Mouse (Mus musculus): ENCODE measurements around the gene Zfp207. TPM values are rescaled to one million over a fixed set of nuclear protein-coding genes. Genes with fewer than 3 reads are reported as not detected.
"Not testable (repeated sequence)": the region's sequence is repeated elsewhere in the genome, so short reads cannot be mapped to it uniquely, and the experiment has no call there.

Gene Zfp207
- polyA plus RNA-seq, 1 experiment from 2014 or later = 110 TPM

DNA sequence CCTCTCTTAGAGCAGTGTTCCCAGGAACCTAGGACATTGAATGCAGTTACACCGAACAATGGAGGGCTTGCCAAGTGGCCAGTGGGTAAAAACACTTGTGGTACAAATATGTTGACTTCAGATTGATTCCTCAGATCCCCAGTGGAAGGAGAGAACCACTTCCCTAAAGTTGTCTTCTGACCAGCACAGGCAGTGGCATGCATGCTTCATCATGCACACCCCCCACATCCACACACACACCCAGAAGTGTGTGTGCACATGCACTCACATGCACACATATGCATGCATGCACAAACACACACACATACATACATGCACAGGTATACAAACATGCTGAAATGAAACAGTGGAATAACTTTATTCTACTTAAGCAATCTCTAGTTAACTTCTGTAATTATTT is 36.7 kb downstream of the Zfp207 start:
- no peaks in the 10 kb centered on the region for H3K4me1 ChIP-seq (replicated peaks; ENCODE audit: control insufficient read depth, insufficient read depth)

DNA sequence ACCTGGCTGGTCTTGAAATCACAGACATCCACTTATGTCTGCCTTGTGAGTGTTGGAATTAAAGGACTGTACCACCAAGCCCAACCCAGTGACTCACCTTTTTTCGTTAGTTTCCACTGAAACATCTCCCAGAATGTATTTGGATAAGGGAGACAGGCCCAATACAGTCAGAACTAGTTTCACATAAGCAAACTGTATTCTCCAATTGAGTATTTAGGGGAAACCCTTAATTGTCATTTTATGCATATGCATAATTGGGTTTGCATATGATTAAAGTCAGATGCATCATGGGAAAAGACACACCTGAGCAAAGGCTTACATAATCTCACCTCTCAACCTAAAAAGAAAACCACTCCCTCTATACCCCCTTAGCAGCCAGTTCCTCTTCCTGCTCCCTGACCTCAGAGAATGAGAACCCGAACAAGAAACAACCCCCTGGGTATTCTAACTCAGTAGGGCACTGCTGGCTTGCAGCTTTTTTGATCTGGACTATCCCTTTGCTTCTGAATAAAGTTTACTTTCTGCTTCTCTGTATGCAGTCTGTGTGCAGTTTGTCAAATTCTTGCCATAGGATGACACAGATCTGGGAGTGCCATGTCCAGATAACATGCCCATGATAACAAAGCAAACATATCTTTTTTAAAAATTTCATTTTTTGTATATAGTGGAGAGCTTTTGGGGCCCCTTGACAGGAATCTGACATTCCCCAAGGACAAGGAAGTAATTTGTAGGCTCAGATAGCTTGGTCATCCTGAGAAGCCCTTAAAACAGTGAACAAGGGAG is 37.3 kb downstream of the Zfp207 start:
- DNase-seq (ENCODE audit: low spot score) (no peak), ATAC-seq (ENCODE audit: low FRiP score, low TSS enrichment) (no peak)
- H3K27me3 ChIP-seq (ENCODE audit: control insufficient read depth, insufficient read depth, low read length) = no peaks in the 10 kb centered on the region

More for the DNA sequence above, 36.7 kb downstream of the Zfp207 start:
- TF ChIP-seq EP300 (optimal IDR thresholded peaks at IDR 0.05) = no peak
- TF ChIP-seq CTCF (IDR thresholded peaks at IDR 0.05; ENCODE audit: low read depth) = no peak
- WGBS = 83% methylated on average over 1 of the region's 1 CpGs
- no peaks in the 10 kb centered on the region for H3K36me3 ChIP-seq (ENCODE audit: control insufficient read depth, insufficient read depth, low read length)
- H3K27me3 ChIP-seq (ENCODE audit: control insufficient read depth, insufficient read depth, low read length) = no peaks in the 10 kb centered on the region
- ATAC-seq (ENCODE audit: low FRiP score, low TSS enrichment) = no peak
- H3K4me2 ChIP-seq (replicated peaks; ENCODE audit: low read depth) = no peak overlapping the region
- no peak overlapping the region for H3K27ac ChIP-seq (replicated peaks)
- no peak overlapping the region for H3K9ac ChIP-seq (ENCODE audit: low read length)
- no peak for DNase-seq (ENCODE audit: low spot score)
- no peaks in the 10 kb centered on the region for H3K9me3 ChIP-seq (ENCODE audit: control insufficient read depth, low read length)
- no peak overlapping the region for H3K4me3 ChIP-seq (ENCODE audit: low read depth, low read length)

DNA sequence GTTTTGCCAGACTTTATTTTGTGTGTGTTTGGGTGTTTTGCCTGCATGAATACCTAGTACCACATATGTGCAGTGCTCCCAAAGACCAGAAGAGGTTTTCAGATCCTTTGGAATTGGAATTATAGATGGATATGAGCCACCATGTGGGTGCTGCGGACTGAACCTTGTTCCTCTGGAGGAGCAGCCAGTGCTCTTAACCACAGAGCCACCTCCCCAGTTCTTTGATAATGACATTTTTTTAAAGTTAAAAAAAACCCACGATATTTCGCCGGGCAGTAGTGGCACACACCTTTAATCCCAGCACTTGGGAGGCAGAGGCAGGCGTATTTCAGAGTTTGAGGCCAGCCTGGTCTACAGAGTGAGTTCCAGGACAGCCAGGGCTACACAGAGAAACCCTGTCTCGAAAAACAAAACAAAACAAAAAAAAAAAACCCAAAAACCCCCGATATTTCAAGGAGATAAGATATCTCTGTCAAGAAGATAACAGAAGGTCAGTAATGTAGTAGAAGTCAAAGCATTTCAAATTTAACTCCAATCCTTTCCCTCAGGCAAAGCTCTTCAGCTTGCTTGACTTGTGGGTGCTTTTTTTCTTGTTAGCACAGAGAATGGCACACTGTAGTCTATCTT is 38.5 kb downstream of the Zfp207 start:
- no peaks in the 10 kb centered on the region for H3K27me3 ChIP-seq (ENCODE audit: control insufficient read depth, insufficient read depth, low read length)
- DNase-seq (ENCODE audit: low spot score) (no peak), ATAC-seq (ENCODE audit: low FRiP score, low TSS enrichment) (no peak)
- no peak overlapping the region for H3K27ac ChIP-seq (replicated peaks)
- TF ChIP-seq CTCF (IDR thresholded peaks at IDR 0.05; ENCODE audit: low read depth) = no peak
- TF ChIP-seq EP300 (optimal IDR thresholded peaks at IDR 0.05) = no peak
- H3K4me2 ChIP-seq (replicated peaks; ENCODE audit: low read depth) = no peak overlapping the region
- H3K4me3 ChIP-seq (ENCODE audit: low read depth, low read length) = no peak overlapping the region
- H3K9me3 ChIP-seq (ENCODE audit: control insufficient read depth, low read length) = no peaks in the 10 kb centered on the region
- H3K9ac ChIP-seq (ENCODE audit: low read length) = no peak overlapping the region
- 79% methylated on average over 7 of the region's 7 CpGs for whole genome bisulfite sequencing
- no peaks in the 10 kb centered on the region for H3K4me1 ChIP-seq (replicated peaks; ENCODE audit: control insufficient read depth, insufficient read depth)
- no peaks in the 10 kb centered on the region for H3K36me3 ChIP-seq (ENCODE audit: control insufficient read depth, insufficient read depth, low read length)

More for the DNA sequence above, 37.3 kb downstream of the Zfp207 start:
- TF ChIP-seq EP300 (optimal IDR thresholded peaks at IDR 0.05) = no peak
- no peak for TF ChIP-seq CTCF (IDR thresholded peaks at IDR 0.05; ENCODE audit: low read depth)
- Histone ChIP-seq H3K4me2 (replicated peaks; ENCODE audit: low read depth) (no peak overlapping the region), H3K9me3 (ENCODE audit: control insufficient read depth, low read length) (no peaks in the 10 kb centered on the region), H3K4me3 (ENCODE audit: low read depth, low read length) (no peak overlapping the region), H3K27ac (replicated peaks) (no peak overlapping the region), H3K4me1 (replicated peaks; ENCODE audit: control insufficient read depth, insufficient read depth) (no peaks in the 10 kb centered on the region), H3K36me3 (ENCODE audit: control insufficient read depth, insufficient read depth, low read length) (no peaks in the 10 kb centered on the region), H3K9ac (ENCODE audit: low read length) (no peak overlapping the region)
- 40% methylated on average over 2 of the region's 2 CpGs for WGBS

DNA sequence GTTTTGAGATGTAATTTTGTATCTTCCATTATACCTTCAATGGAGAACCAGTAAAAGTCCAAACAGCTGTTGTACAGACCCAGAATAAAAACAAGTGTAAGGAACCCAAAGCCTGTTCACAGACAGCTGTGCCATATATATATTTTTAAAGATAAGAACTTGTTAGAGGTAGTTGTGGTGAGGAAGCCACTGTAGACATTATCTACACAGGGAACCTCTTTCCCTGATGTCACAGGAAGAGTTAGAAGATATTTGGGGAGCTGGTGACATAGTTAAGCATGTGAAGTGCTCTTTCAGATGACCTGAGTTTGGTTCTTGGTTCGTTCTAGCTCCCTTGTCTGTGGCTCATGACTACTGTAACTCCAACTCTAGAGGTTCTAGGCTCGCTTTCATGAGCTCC is 41.6 kb downstream of the Zfp207 start:
- no peaks in the 10 kb centered on the region for H3K36me3 ChIP-seq (ENCODE audit: control insufficient read depth, insufficient read depth, low read length)
- 76% methylated on average over 2 of the region's 2 CpGs for WGBS
- H3K9me3 ChIP-seq (ENCODE audit: control insufficient read depth, low read length) = no peaks in the 10 kb centered on the region
- no peak for ATAC-seq (ENCODE audit: low FRiP score, low TSS enrichment)
- H3K4me1 ChIP-seq (replicated peaks; ENCODE audit: control insufficient read depth, insufficient read depth) = no peaks in the 10 kb centered on the region
- TF ChIP-seq CTCF (IDR thresholded peaks at IDR 0.05; ENCODE audit: low read depth) (no peak), EP300 (optimal IDR thresholded peaks at IDR 0.05) (no peak)
- no peak overlapping the region for H3K9ac ChIP-seq (ENCODE audit: low read length)
- H3K27me3 ChIP-seq (ENCODE audit: control insufficient read depth, insufficient read depth, low read length) = no peaks in the 10 kb centered on the region
- no peak overlapping the region for H3K4me3 ChIP-seq (ENCODE audit: low read depth, low read length)
- no peak overlapping the region for H3K4me2 ChIP-seq (replicated peaks; ENCODE audit: low read depth)
- no peak overlapping the region for H3K27ac ChIP-seq (replicated peaks)
- no peak for DNase-seq (ENCODE audit: low spot score)

DNA sequence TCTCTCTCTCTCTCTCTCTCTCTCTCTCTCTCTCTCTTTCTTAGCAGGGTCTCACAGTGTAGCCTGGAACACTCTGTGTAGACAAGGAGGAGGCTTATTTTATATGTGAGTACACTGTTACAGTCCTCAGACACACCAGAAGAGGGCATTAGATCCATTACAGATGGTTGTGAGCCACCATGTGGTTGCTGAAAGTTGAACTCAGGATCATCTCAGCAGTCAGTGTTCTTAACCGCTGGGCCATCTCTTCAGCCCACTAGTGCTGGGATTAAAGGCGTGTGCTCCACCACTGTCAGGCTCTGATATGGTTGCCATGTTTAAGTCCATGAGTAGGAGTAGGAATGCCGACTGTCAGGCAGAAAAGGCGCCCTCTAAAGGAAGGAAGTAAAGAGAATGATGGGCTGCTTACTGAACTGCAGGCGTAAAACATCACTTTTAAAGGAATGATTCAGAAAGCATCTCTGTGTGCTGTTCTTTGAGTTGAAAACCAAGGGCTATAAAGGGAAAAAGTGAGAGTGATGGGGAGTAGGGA is 42.2 kb downstream of the Zfp207 start:
- DNase-seq (ENCODE audit: low spot score) = no peak
- no peaks in the 10 kb centered on the region for H3K27me3 ChIP-seq (ENCODE audit: control insufficient read depth, insufficient read depth, low read length)
- H3K27ac ChIP-seq (replicated peaks) = no peak overlapping the region
- ATAC-seq (ENCODE audit: low FRiP score, low TSS enrichment) = no peak
- no peak overlapping the region for H3K4me3 ChIP-seq (ENCODE audit: low read depth, low read length)
- WGBS = 64% methylated on average over 5 of the region's 5 CpGs
- no peak overlapping the region for H3K9ac ChIP-seq (ENCODE audit: low read length)
- H3K9me3 ChIP-seq (ENCODE audit: control insufficient read depth, low read length) = no peaks in the 10 kb centered on the region
- TF ChIP-seq CTCF (IDR thresholded peaks at IDR 0.05; ENCODE audit: low read depth) (no peak), EP300 (optimal IDR thresholded peaks at IDR 0.05) (no peak)
- no peaks in the 10 kb centered on the region for H3K36me3 ChIP-seq (ENCODE audit: control insufficient read depth, insufficient read depth, low read length)
- H3K4me1 ChIP-seq (replicated peaks; ENCODE audit: control insufficient read depth, insufficient read depth) = no peaks in the 10 kb centered on the region
- H3K4me2 ChIP-seq (replicated peaks; ENCODE audit: low read depth) = no peak overlapping the region

DNA sequence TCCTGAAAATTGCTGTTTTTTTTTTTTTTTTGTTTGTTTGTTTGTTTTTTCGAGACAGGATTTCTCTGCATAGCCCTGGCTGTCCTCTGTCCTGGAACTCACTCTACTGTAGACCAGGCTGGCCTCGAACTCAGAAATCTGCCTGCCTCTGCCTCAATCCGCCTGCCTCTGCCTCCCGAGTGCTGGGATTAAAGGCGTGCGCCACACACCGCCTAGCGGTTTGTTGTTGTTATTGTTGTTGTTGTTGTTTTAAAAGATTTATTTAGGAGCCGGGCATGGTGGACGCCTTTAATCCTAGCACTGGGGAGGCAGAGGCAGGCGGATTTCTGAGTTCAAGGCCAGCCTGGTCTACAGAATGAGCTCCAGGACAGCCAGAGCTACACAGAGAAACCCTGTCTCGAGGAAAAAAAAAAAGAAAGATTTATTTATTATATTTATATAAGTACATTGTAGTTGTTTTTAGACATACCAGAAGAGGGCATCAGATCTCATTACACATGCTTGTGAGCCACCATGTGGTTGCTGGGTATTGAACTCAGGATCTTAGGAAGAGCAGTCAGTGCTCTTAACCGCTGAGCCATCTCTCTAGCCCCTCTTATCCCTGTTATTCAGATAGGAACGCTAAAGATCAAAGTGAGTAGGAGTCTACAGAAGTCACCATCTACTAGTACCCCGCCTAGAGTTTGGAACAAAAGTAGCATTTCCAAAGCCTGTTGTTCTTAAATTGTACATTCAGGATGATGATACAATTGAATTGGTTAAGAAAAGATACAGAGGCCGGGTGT is 43.1 kb downstream of the Zfp207 start:
- 81% methylated on average over 16 of the region's 16 CpGs for WGBS
- H3K4me1 ChIP-seq (replicated peaks; ENCODE audit: control insufficient read depth, insufficient read depth); H3K27ac ChIP-seq (replicated peaks); H3K36me3 ChIP-seq (ENCODE audit: control insufficient read depth, insufficient read depth, low read length); H3K9ac ChIP-seq (ENCODE audit: low read length); H3K4me3 ChIP-seq (ENCODE audit: low read depth, low read length); ATAC-seq (ENCODE audit: low FRiP score, low TSS enrichment); H3K4me2 ChIP-seq (replicated peaks; ENCODE audit: low read depth); H3K9me3 ChIP-seq (ENCODE audit: control insufficient read depth, low read length); DNase-seq (ENCODE audit: low spot score); H3K27me3 ChIP-seq (ENCODE audit: control insufficient read depth, insufficient read depth, low read length): not testable (repeated sequence)

Data from stomach, postnatal 0 days (tissue).